Mouse (Mus musculus): Measurements from ENCODE around the gene Dync1i2. TPM values are rescaled to one million over a fixed set of nuclear protein-coding genes. Genes with fewer than 3 reads are reported as not detected.

Dync1i2 gene
- total and polyA plus RNA-seq, 2 experiments from 2014 or later = 108 to 164 TPM

DNA sequence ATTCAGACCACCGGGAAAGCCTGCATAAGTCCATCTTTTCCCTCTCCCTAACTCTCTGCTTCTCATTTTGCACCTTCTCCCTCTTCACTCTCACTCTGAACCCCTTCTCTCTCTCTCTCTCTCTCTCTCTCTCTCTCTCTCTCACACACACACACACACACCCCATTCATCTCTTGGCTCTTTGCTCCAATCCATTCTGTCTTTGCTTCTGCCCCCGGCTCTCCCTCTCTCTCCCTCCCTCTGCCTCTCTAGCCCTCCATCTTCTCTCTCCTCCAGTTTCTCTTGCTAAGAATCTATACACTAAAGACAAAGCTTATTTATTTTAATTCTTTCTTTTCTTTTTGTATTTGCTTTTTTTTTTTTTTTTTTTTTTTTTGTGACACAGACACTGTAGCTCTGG, 98.2 kb downstream of the Dync1i2 start:
- peaks cover 46% of the 10 kb centered on the region for H3K36me3 ChIP-seq (ENCODE audit: insufficient read depth, low read length)
- DNase-seq (ENCODE audit: low spot score) (no peak), ATAC-seq (no peak)
- no peaks in the 10 kb centered on the region for H3K4me1 ChIP-seq (ENCODE audit: insufficient read depth, low read length)
- no peak for TF ChIP-seq CTCF (IDR thresholded peaks at IDR 0.05; ENCODE audit: low read depth)
- H3K4me3 ChIP-seq (ENCODE audit: low read length) = no peak overlapping the region
- no peak overlapping the region for H3K27ac ChIP-seq
- no peaks in the 10 kb centered on the region for H3K27me3 ChIP-seq (ENCODE audit: insufficient read depth, low read length)
- H3K4me2 ChIP-seq (ENCODE audit: low read depth, low read length) = no peak overlapping the region
- H3K9me3 ChIP-seq (ENCODE audit: low read length) = no peaks in the 10 kb centered on the region
- WGBS = 48% methylated on average over 2 of the region's 2 CpGs
- no peak overlapping the region for H3K9ac ChIP-seq (replicated peaks; ENCODE audit: low read length)

DNA sequence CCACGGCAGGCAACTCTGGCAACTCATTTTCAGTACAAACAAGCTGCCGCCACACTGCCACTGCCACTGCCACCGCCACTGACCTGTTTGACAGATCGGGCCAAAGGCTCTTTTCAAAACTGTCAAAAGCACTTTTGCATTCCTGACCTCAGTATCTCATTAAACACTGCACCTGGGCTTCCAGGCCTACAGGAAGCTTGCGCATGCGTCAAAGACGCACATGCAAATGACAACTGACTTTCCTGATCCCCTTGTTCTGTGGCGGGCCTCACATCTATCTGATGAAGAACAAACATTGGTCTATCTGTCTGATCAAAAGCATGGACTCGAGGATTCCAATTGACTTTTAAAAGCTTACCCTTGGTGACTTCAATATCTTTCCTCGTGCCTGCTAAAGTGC, 100.6 kb downstream of the Dync1i2 start:
- H3K4me2 ChIP-seq (ENCODE audit: low read depth, low read length) = no peak overlapping the region
- ATAC-seq (no peak), DNase-seq (ENCODE audit: low spot score) (no peak)
- no peak overlapping the region for H3K9ac ChIP-seq (replicated peaks; ENCODE audit: low read length)
- no peaks in the 10 kb centered on the region for H3K4me1 ChIP-seq (ENCODE audit: insufficient read depth, low read length)
- TF ChIP-seq CTCF (IDR thresholded peaks at IDR 0.05; ENCODE audit: low read depth) = no peak
- WGBS = 74% methylated on average over 10 of the region's 10 CpGs
- no peak overlapping the region for H3K4me3 ChIP-seq (ENCODE audit: low read length)
- no peaks in the 10 kb centered on the region for H3K9me3 ChIP-seq (ENCODE audit: low read length)
- no peak overlapping the region for H3K27ac ChIP-seq
- H3K36me3 ChIP-seq (ENCODE audit: insufficient read depth, low read length) = peaks cover 43% of the 10 kb centered on the region
- H3K27me3 ChIP-seq (ENCODE audit: insufficient read depth, low read length) = no peaks in the 10 kb centered on the region

Other genes with a start within 250 kb of the Dync1i2 start
- 8.5 and 12.3 TPM in 2 replicates for gene Dcaf17, start 156.4 kb upstream of the Dync1i2 start, total RNA-seq (2014; rRNA removed)
- 20.5 and 21.7 TPM in 2 replicates for gene Dcaf17, start 156.4 kb upstream of the Dync1i2 start, polyA plus RNA-seq (2015; fragmentation: Nextera tagmentation; extraction: Ambion mirVana)
- gene Mettl8, start 156.1 kb upstream of the Dync1i2 start, total RNA-seq (2014; rRNA removed) = 6.7 and 8.1 TPM in 2 replicates
- 7.9 and 8.5 TPM in 2 replicates for gene Mettl8, start 156.1 kb upstream of the Dync1i2 start, polyA plus RNA-seq (2015; fragmentation: Nextera tagmentation; extraction: Ambion mirVana)
- 11.3 and 13.5 TPM in 2 replicates for gene Cybrd1, start 93.8 kb upstream of the Dync1i2 start, total RNA-seq (2014; rRNA removed)
- gene Cybrd1, start 93.8 kb upstream of the Dync1i2 start, polyA plus RNA-seq (2015; fragmentation: Nextera tagmentation; extraction: Ambion mirVana) = 4.0 and 4.5 TPM in 2 replicates
- 158 and 199 TPM in 2 replicates for gene Slc25a12, start 156.0 kb downstream of the Dync1i2 start, total RNA-seq (2014; rRNA removed)
- gene Slc25a12, start 156.0 kb downstream of the Dync1i2 start, polyA plus RNA-seq (2015; fragmentation: Nextera tagmentation; extraction: Ambion mirVana) = 104 and 122 TPM in 2 replicates
- 15.8 and 21.9 TPM in 2 replicates for gene Hat1, start 177.3 kb downstream of the Dync1i2 start, total RNA-seq (2014; rRNA removed)
- 44.4 and 45.0 TPM in 2 replicates for gene Hat1, start 177.3 kb downstream of the Dync1i2 start, polyA plus RNA-seq (2015; fragmentation: Nextera tagmentation; extraction: Ambion mirVana)
- 12.0 and 14.4 TPM in 2 replicates for gene Metap1d, start 241.6 kb downstream of the Dync1i2 start, total RNA-seq (2014; rRNA removed)
- gene Metap1d, start 241.6 kb downstream of the Dync1i2 start, polyA plus RNA-seq (2015; fragmentation: Nextera tagmentation; extraction: Ambion mirVana) = 26.2 and 29.1 TPM in 2 replicates

Data from hindbrain, postnatal 0 days (tissue).